Mouse (Mus musculus): ENCODE measurements at regions not wholly inside any gene's neighbourhood (a gene's known extent, or its start where the extent isn't known, plus 50 kb on each side); places are given as distances from the start of the nearest gene placed in this dataset.

GRCm38 (mm10) chr3:130905101-130905500 is 174.9 kb upstream of the Rpl34 start:
- ChIA-PET POLR2A (no interaction called here), CTCF (interaction anchor here in 1 of 4 experiments (0.6 kb wide), 1 partner anchor 131 kb away, joined by 5 read pairs; no protein-coding TSS in a partner anchor)

GRCm38 (mm10) chr3:130903329-130903728 is 173.1 kb upstream of the Rpl34 start:
- POLR2A ChIA-PET, result no interaction called here
- CTCF ChIA-PET, result no interaction called here

- POLR2A ChIA-PET, result no interaction called here
- CTCF ChIA-PET, result interaction anchor here in 1 of 4 experiments (0.5 kb wide), 1 partner anchor 42 kb away, joined by 3 read pairs; no protein-coding TSS in a partner anchor
These were observed 172.2 kb upstream of the Rpl34 start for GRCm38 (mm10) chr3:130902376-130902775.

- ChIA-PET CTCF (no interaction called here), POLR2A (no interaction called here)
These were observed 171.1 kb upstream of the Rpl34 start for GRCm38 (mm10) chr3:130901343-130901742.

GRCm38 (mm10) chr3:130900846-130901245 is 170.6 kb upstream of the Rpl34 start:
- CTCF ChIA-PET, result interaction anchor here in 1 of 4 experiments (0.6 kb wide), 1 partner anchor 9 kb away, joined by 3 read pairs; no protein-coding TSS in a partner anchor

GRCm38 (mm10) chr3:130900054-130900840 is 170.0 kb upstream of the Rpl34 start:
- ChIA-PET POLR2A (no interaction called here), CTCF (interaction anchor here in 1 of 4 experiments (0.6 kb wide), 1 partner anchor 9 kb away, joined by 3 read pairs; no protein-coding TSS in a partner anchor)

More at GRCm38 (mm10) chr3:130900846-130901245, 170.6 kb upstream of the Rpl34 start:
- POLR2A ChIA-PET, result no interaction called here

GRCm38 (mm10) chr3:130894168-130894814 is 164.1 kb upstream of the Rpl34 start:
- ChIA-PET CTCF (interaction anchor here in 1 of 4 experiments (1.2 kb wide), 1 partner anchor 76 kb away, joined by 5 read pairs; no protein-coding TSS in a partner anchor), POLR2A (no interaction called here)

GRCm38 (mm10) chr3:130891310-130891709 is 161.1 kb upstream of the Rpl34 start:
- CTCF ChIA-PET, result interaction anchor here in 2 of 4 experiments (0.5 to 1.6 kb wide), 6 partner anchors 73 to 354 kb away, joined by 3 to 7 read pairs (median 3); no protein-coding TSS in a partner anchor
- POLR2A ChIA-PET, result interaction anchor here in 1 of 4 experiments (0.6 kb wide), 1 partner anchor 72 kb away, joined by 7 read pairs; no protein-coding TSS in a partner anchor

GRCm38 (mm10) chr3:130888587-130888986 is 158.4 kb upstream of the Rpl34 start:
- ChIA-PET CTCF (interaction anchor here in 3 of 4 experiments (0.6 to 2.1 kb wide), 20 partner anchors 17 to 1231 kb away, joined by 3 to 40 read pairs (median 6); partner anchors contain the start of gene Ostc (in 1 of the 3)), POLR2A (interaction anchor here in 1 of 4 experiments (0.6 kb wide), 1 partner anchor 194 kb away, joined by 3 read pairs; no protein-coding TSS in a partner anchor)

- ChIA-PET POLR2A (no interaction called here), CTCF (interaction anchor here (0.5 to 2.1 kb wide), 37 partner anchors 16 to 1230 kb away, joined by 3 to 40 read pairs (median 4); partner anchors contain the start of gene Ostc (in 1 of the 4))
These were observed 157.5 kb upstream of the Rpl34 start for GRCm38 (mm10) chr3:130887540-130888312.

- CTCF ChIA-PET, result interaction anchor here in 3 of 4 experiments (0.6 to 0.7 kb wide), 4 partner anchors 68 to 352 kb away, joined by 3 to 5 read pairs (median 4); no protein-coding TSS in a partner anchor
These were observed 155.8 kb upstream of the Rpl34 start for GRCm38 (mm10) chr3:130885974-130886373.

GRCm38 (mm10) chr3:130884393-130884792 is 154.2 kb upstream of the Rpl34 start:
- ChIA-PET CTCF (no interaction called here), POLR2A (no interaction called here)

More at GRCm38 (mm10) chr3:130885974-130886373, 155.8 kb upstream of the Rpl34 start:
- POLR2A ChIA-PET, result interaction anchor here in 2 of 4 experiments (0.6 to 0.7 kb wide), 3 partner anchors 38 to 288 kb away, joined by 3 to 8 read pairs (median 3); no protein-coding TSS in a partner anchor

- ChIA-PET CTCF (no interaction called here), POLR2A (no interaction called here)
These were observed 153.7 kb upstream of the Rpl34 start for GRCm38 (mm10) chr3:130883928-130884327.

GRCm38 (mm10) chr3:130883319-130883718 is 153.1 kb upstream of the Rpl34 start:
- CTCF ChIA-PET, result interaction anchor here in 1 of 4 experiments (0.6 kb wide), 1 partner anchor 138 kb away, joined by 3 read pairs; no protein-coding TSS in a partner anchor
- POLR2A ChIA-PET, result no interaction called here

GRCm38 (mm10) chr3:130880482-130880881 is 150.3 kb upstream of the Rpl34 start:
- POLR2A ChIA-PET, result interaction anchor here in 2 of 4 experiments (0.6 to 1.1 kb wide), 2 partner anchors 17 to 982 kb away, joined by 3 to 4 read pairs; no protein-coding TSS in a partner anchor
- CTCF ChIA-PET, result interaction anchor here in 1 of 4 experiments (0.6 to 0.7 kb wide), 2 partner anchors 11 to 390 kb away, joined by 3 to 7 read pairs; no protein-coding TSS in a partner anchor

GRCm38 (mm10) chr3:130879463-130879862 is 149.3 kb upstream of the Rpl34 start:
- ChIA-PET CTCF (no interaction called here), POLR2A (interaction anchor here in 1 of 4 experiments (1.0 kb wide), 1 partner anchor 14 kb away, joined by 3 read pairs; no protein-coding TSS in a partner anchor)

GRCm38 (mm10) chr3:130878834-130879233 is 148.6 kb upstream of the Rpl34 start:
- CTCF ChIA-PET, result no interaction called here
- POLR2A ChIA-PET, result interaction anchor here in 1 of 4 experiments (1.0 to 1.2 kb wide), 2 partner anchors 15 to 265 kb away, joined by 3 read pairs; no protein-coding TSS in a partner anchor

GRCm38 (mm10) chr3:130877981-130878380 is 147.8 kb upstream of the Rpl34 start:
- POLR2A ChIA-PET, result interaction anchor here in 1 of 4 experiments (0.6 to 1.2 kb wide), 2 partner anchors 12 to 265 kb away, joined by 3 to 4 read pairs; no protein-coding TSS in a partner anchor
- CTCF ChIA-PET, result interaction anchor here in 1 of 4 experiments (0.6 kb wide), 1 partner anchor 58 kb away, joined by 5 read pairs; no protein-coding TSS in a partner anchor

Measured in embryonic stem cell, embryonic (primary cell).